Mouse (Mus musculus) cerebellum, postnatal 14 days (tissue): ENCODE measurements at regions not wholly inside any gene's neighbourhood (a gene's known extent, or its start where the extent isn't known, plus 50 kb on each side); places are given as distances from the start of the nearest gene placed in this dataset.
"Not testable (repeated sequence)": the region's sequence is repeated elsewhere in the genome, so short reads cannot be mapped to it uniquely, and the experiment has no call there.

Experiments
- DNase-seq, 2 experiments: peaks; one replicate each; pipeline ENCODE4 v3.0.0; 2021; ENCODE audit warnings: mixed read lengths in 2 of 2

GRCm38 (mm10) chr19:3158149-3158548, 124.6 kb upstream of the Mrpl21 start:
- DNase-seq = not testable (repeated sequence)

GRCm38 (mm10) chr19:3159346-3159745, 123.4 kb upstream of the Mrpl21 start:
- no peak for DNase-seq

- DNase-seq = no peak
Observed at GRCm38 (mm10) chr19:3167683-3168082, 115.0 kb upstream of the Mrpl21 start.

DNA sequence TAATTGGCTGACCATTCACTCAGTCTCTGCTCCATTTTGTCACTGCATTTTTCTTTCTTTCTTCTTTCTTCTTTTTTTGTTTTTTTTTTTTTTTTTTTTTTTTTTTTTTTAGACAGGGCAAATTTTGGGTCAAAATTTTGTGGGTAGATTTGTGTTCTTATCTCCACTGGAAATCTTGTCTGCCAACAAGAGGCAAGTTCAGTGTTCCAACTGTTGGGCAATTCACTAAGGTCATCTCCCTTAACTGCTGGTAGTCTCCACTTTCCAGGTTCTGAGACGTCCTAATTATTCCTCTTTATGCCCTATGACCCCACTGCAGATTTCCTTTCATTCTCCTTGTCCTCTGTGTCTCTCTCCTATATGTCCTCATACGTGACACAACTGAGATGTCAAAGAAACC, 100.1 kb upstream of the Mrpl21 start:
- DNase-seq = no peak

GRCm38 (mm10) chr19:3192644-3193043, 90.1 kb upstream of the Mrpl21 start:
- DNase-seq = no peak

GRCm38 (mm10) chr19:3204504-3204903, 78.2 kb upstream of the Mrpl21 start:
- DNase-seq = peak in 1 of 2 experiments; percentile 9

DNA sequence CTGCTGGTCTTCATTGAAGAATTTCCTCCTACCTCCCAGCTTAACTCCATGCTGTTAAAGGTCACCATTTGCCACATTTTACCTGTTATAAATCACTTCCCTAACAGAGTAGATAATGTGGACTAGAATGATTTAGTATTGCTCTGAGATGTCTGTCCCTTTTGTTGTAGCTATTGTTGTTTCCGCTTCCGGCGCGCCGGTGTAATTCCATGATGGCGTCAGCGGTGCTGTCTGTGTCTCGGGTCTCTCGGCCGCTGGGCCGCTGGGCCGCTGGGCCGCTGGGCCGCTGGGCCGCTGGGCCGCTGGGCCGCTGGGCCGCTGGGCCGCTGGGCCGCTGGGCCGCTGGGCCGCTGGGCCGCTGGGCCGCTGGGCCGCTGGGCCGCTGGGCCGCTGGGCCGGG, 77.3 kb upstream of the Mrpl21 start:
- DNase-seq = not testable (repeated sequence)

DNA sequence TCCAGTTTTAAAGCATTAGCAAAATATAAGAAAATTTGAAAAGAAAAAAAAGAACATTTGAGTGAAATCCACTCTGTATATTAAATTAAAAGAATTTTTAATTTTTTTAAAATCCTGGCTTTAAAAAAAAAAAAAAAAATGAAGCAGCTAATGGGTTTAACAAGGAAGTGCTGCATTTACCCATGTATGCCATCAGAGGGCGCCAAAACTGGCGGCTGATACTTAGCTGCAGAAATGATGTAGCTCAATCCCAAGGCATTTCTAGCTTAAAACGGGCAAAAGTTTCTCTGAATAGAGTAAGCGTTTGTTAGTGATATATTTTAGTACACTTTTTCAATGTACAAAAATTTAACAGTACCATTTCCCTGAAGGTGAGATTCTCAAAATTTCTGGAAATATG, 74.4 kb upstream of the Mrpl21 start:
- DNase-seq = peak; percentile 44 to 49
